Mouse (Mus musculus): Measurements from ENCODE around the gene Slc35e3. TPM values are rescaled to one million over a fixed set of nuclear protein-coding genes. Genes with fewer than 3 reads are reported as not detected.
A peak's percentile ranks its signal among the peaks of the same experiment; 100 is the strongest.

The Slc35e3 gene
- polyA plus RNA-seq, 1 experiment from 2014 or later, result 12.5 TPM

GRCm38 (mm10) chr10:117714928-117715500, 31.2 kb downstream of the Slc35e3 start:
- ATAC-seq (ENCODE audit: low FRiP score, low TSS enrichment), result no peak

DNA sequence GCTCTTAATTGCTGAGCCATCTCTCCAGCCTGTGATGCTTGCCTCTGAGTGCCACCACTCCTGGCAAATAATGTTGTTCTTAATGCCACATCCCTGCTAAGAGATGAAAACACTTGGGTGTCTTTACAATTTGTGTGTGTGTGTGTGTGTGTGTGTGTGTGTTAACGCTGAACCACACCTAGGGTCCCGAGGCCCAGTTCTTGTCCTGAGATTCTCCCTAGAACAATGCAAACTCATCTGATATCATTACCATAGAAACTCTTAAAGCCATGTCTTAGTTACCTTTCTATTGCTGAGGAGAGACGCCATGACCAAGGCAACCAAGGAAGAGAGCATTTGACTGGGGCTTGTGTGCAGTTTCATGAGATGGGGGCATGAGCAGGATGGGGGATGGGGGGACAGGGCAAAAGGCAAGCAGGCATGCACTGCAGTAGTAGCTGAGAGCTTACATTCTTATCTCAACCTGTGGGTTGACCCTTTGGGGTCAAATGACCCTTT, 32.1 kb downstream of the Slc35e3 start:
- Histone ChIP-seq H3K9ac (ENCODE audit: low read depth, low read length) (no peak overlapping the region), H3K36me3 (ENCODE audit: control insufficient read depth, insufficient read depth, low read length) (no peaks in the 10 kb centered on the region), H3K9me3 (ENCODE audit: control insufficient read depth, low read length) (no peaks in the 10 kb centered on the region), H3K27ac (ENCODE audit: low read depth, low read length) (no peak overlapping the region), H3K4me1 (ENCODE audit: control insufficient read depth, insufficient read depth, low read length) (peaks cover 13% of the 10 kb centered on the region; the same call in 1 of the 2 replicates), H3K27me3 (ENCODE audit: control insufficient read depth, insufficient read depth, low read length) (no peaks in the 10 kb centered on the region), H3K4me3 (ENCODE audit: low read length) (no peak overlapping the region), H3K4me2 (replicated peaks; ENCODE audit: low read depth, low read length) (no peak overlapping the region)
- 91% methylated on average over 3 of the region's 3 CpGs for WGBS
- no peak for ATAC-seq (ENCODE audit: low FRiP score, low TSS enrichment)

More at GRCm38 (mm10) chr10:117714928-117715500, 31.2 kb downstream of the Slc35e3 start:
- Histone ChIP-seq H3K4me3 (ENCODE audit: low read length) (no peak overlapping the region), H3K9me3 (ENCODE audit: control insufficient read depth, low read length) (no peaks in the 10 kb centered on the region), H3K27me3 (ENCODE audit: control insufficient read depth, insufficient read depth, low read length) (no peaks in the 10 kb centered on the region), H3K9ac (ENCODE audit: low read depth, low read length) (no peak overlapping the region), H3K36me3 (ENCODE audit: control insufficient read depth, insufficient read depth, low read length) (no peaks in the 10 kb centered on the region), H3K4me2 (replicated peaks; ENCODE audit: low read depth, low read length) (no peak overlapping the region), H3K27ac (ENCODE audit: low read depth, low read length) (no peak overlapping the region), H3K4me1 (ENCODE audit: control insufficient read depth, insufficient read depth, low read length) (peaks cover 10% of the 10 kb centered on the region; the same call in 1 of the 2 replicates)
- WGBS, result 75% methylated on average over 4 of the region's 4 CpGs

DNA sequence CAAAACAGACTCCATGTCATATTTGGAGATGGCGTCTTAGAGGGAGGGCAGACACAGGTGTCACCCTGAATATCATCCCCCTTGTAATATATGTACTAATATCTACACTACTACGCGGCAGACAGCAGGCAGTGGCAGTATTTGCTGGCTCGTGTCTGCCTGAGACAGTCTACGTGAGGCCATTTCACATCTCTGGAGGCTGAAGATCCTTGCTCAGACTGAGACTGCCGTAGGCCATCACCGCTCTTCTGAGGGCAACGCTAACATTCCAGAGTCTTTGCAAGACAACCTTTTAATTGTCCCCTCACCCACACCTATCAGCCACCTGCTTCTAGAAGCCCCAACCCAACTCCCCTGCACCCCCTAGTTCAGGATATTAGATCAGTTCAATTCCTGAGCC, 32.7 kb downstream of the Slc35e3 start:
- no peak for ATAC-seq (ENCODE audit: low FRiP score, low TSS enrichment)
- Histone ChIP-seq H3K4me2 (replicated peaks; ENCODE audit: low read depth, low read length) (no peak overlapping the region), H3K27ac (ENCODE audit: low read depth, low read length) (no peak overlapping the region), H3K9me3 (ENCODE audit: control insufficient read depth, low read length) (no peaks in the 10 kb centered on the region), H3K36me3 (ENCODE audit: control insufficient read depth, insufficient read depth, low read length) (peaks cover 4% of the 10 kb centered on the region; the same call in 1 of the 2 replicates), H3K4me1 (ENCODE audit: control insufficient read depth, insufficient read depth, low read length) (peaks cover 17% of the 10 kb centered on the region), H3K27me3 (ENCODE audit: control insufficient read depth, insufficient read depth, low read length) (no peaks in the 10 kb centered on the region), H3K4me3 (ENCODE audit: low read length) (no peak overlapping the region), H3K9ac (ENCODE audit: low read depth, low read length) (no peak overlapping the region)
- 90% methylated on average over 8 of the region's 8 CpGs for WGBS

DNA sequence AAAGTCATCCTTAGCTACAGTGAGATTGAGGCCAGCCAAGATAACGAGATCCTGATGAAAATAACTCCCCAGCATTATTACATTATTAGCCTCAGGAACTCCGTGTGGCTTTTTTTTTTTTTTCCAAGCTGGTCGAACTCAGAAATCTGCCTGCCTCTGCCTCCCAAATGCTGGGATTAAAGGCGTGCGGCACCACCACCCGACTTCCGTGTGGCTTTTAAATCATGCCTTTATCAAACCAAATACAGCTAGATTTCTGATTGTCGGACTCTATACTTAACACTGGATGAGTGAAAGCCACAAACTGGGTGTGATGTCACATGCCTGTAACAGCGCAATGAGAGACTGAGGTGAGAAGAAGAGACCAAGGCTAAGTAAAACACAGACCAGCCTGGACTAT, 33.3 kb downstream of the Slc35e3 start:
- Histone ChIP-seq H3K9me3 (ENCODE audit: control insufficient read depth, low read length) (no peaks in the 10 kb centered on the region), H3K9ac (ENCODE audit: low read depth, low read length) (no peak overlapping the region), H3K4me1 (ENCODE audit: control insufficient read depth, insufficient read depth, low read length) (peaks cover 13% of the 10 kb centered on the region), H3K36me3 (ENCODE audit: control insufficient read depth, insufficient read depth, low read length) (peaks cover 6% of the 10 kb centered on the region; the same call in 1 of the 2 replicates), H3K4me3 (ENCODE audit: low read length) (no peak overlapping the region), H3K4me2 (replicated peaks; ENCODE audit: low read depth, low read length) (no peak overlapping the region), H3K27ac (ENCODE audit: low read depth, low read length) (no peak overlapping the region), H3K27me3 (ENCODE audit: control insufficient read depth, insufficient read depth, low read length) (no peaks in the 10 kb centered on the region)
- no peak for ATAC-seq (ENCODE audit: low FRiP score, low TSS enrichment)
- 93% methylated on average over 9 of the region's 9 CpGs for WGBS

DNA sequence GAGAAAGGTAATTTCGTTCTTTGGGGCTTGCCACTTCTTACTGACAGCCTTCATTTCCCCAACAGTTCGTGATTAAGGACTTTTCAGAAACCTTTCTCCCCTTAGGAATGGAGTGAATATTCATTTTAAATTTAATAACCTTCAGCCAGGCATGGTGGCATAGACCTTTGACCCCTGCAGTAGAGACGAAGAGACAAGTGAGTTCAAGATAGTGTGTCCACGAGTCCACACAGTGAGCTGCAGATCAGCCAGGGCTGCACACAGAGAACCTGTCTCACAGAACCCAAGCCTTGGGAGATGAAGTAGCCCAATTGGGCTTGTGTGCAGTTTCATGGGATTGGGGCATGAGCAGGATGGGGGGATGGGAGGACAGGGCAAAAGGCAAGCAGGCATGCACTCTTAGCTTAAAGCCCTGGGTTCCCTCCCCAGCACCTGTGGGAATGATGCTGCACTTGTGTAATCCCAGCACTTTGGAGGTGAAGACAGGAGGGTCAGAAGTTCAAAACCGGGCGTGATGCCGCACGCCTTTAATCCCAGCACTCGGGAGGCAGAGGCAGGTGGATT, 33.9 kb downstream of the Slc35e3 start:
- WGBS, result 89% methylated on average over 9 of the region's 9 CpGs
- H3K27ac ChIP-seq (ENCODE audit: low read depth, low read length), result no peak overlapping the region

DNA sequence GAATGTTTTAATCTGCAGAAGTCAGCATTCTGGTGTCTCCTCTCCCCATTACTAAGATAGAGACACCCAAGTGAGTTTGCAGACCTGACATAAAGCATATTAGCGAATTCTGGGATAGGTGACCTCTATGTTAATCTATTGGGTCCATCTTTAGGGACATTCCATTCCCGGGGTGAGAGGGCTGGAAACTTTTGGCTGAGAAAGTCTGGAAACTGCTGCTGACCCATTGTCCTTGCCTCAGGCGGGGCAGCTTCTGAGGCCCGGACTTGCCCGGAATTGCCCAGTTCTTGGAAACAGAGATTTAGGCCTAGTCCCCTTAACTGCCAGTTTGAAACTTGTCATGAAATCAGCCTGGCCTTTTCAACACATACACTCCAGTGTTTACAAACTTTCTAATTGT, 34.8 kb downstream of the Slc35e3 start:
- H3K27ac ChIP-seq (ENCODE audit: low read depth, low read length), result no peak overlapping the region
- WGBS, result 80% methylated on average over 5 of the region's 5 CpGs
- no peak overlapping the region; the same call in 1 of the 2 replicates for H3K9ac ChIP-seq (ENCODE audit: low read depth, low read length)

More for the DNA sequence above, 33.9 kb downstream of the Slc35e3 start:
- Histone ChIP-seq H3K36me3 (ENCODE audit: control insufficient read depth, insufficient read depth, low read length) (peaks cover 12% of the 10 kb centered on the region; the same call in 1 of the 2 replicates), H3K4me1 (ENCODE audit: control insufficient read depth, insufficient read depth, low read length) (peaks cover 7% of the 10 kb centered on the region), H3K9ac (ENCODE audit: low read depth, low read length) (no peak overlapping the region), H3K27me3 (ENCODE audit: control insufficient read depth, insufficient read depth, low read length) (no peaks in the 10 kb centered on the region), H3K4me2 (replicated peaks; ENCODE audit: low read depth, low read length) (no peak overlapping the region), H3K4me3 (ENCODE audit: low read length) (no peak overlapping the region), H3K9me3 (ENCODE audit: control insufficient read depth, low read length) (no peaks in the 10 kb centered on the region)
- no peak for ATAC-seq (ENCODE audit: low FRiP score, low TSS enrichment)

GRCm38 (mm10) chr10:117710604-117711141, 35.5 kb downstream of the Slc35e3 start, which contains the start of gene Mdm2:
Gene Mdm2, minus strand, starts transcription at chr10:117710758.
- Histone ChIP-seq H3K9me3 (ENCODE audit: control insufficient read depth, low read length) (no peaks in the 10 kb centered on the region), H3K4me2 (replicated peaks; ENCODE audit: low read depth, low read length) (peak within 1 kb of the TSS; percentile 84), H3K4me1 (ENCODE audit: control insufficient read depth, insufficient read depth, low read length) (peaks cover 7% of the 10 kb centered on the region), H3K27me3 (ENCODE audit: control insufficient read depth, insufficient read depth, low read length) (no peaks in the 10 kb centered on the region), H3K36me3 (ENCODE audit: control insufficient read depth, insufficient read depth, low read length) (peaks cover 24% of the 10 kb centered on the region; the same call in 1 of the 2 replicates), H3K9ac (ENCODE audit: low read depth, low read length) (peak within 1 kb of the TSS; percentile 87), H3K27ac (ENCODE audit: low read depth, low read length) (peak within 1 kb of the TSS; percentile 85), H3K4me3 (ENCODE audit: low read length) (peak within 1 kb of the TSS; percentile 61)
- 1% methylated on average over 52 of the region's 52 CpGs for WGBS
- peak; percentile 93 for ATAC-seq (ENCODE audit: low FRiP score, low TSS enrichment)

More for the DNA sequence above, 34.8 kb downstream of the Slc35e3 start:
- Histone ChIP-seq H3K4me3 (ENCODE audit: low read length) (peak overlapping the region; percentile 61; the same call in 1 of the 2 replicates), H3K27me3 (ENCODE audit: control insufficient read depth, insufficient read depth, low read length) (no peaks in the 10 kb centered on the region), H3K36me3 (ENCODE audit: control insufficient read depth, insufficient read depth, low read length) (peaks cover 20% of the 10 kb centered on the region; the same call in 1 of the 2 replicates), H3K4me2 (replicated peaks; ENCODE audit: low read depth, low read length) (peak overlapping the region; percentile 61), H3K9me3 (ENCODE audit: control insufficient read depth, low read length) (no peaks in the 10 kb centered on the region), H3K4me1 (ENCODE audit: control insufficient read depth, insufficient read depth, low read length) (peaks cover 7% of the 10 kb centered on the region)
- no peak for ATAC-seq (ENCODE audit: low FRiP score, low TSS enrichment)

GRCm38 (mm10) chr10:117709930-117710603, 36.1 kb downstream of the Slc35e3 start:
- peak overlapping the region; percentile 84 for H3K4me2 ChIP-seq (replicated peaks; ENCODE audit: low read depth, low read length)
- H3K9me3 ChIP-seq (ENCODE audit: control insufficient read depth, low read length), result no peaks in the 10 kb centered on the region
- H3K36me3 ChIP-seq (ENCODE audit: control insufficient read depth, insufficient read depth, low read length), result peaks cover 30% of the 10 kb centered on the region
- H3K4me1 ChIP-seq (ENCODE audit: control insufficient read depth, insufficient read depth, low read length), result peaks cover 7% of the 10 kb centered on the region
- H3K9ac ChIP-seq (ENCODE audit: low read depth, low read length), result peak overlapping the region; percentile 87
- ATAC-seq (ENCODE audit: low FRiP score, low TSS enrichment), result peak; percentile 87
- peak overlapping the region; percentile 85 for H3K27ac ChIP-seq (ENCODE audit: low read depth, low read length)
- no peaks in the 10 kb centered on the region for H3K27me3 ChIP-seq (ENCODE audit: control insufficient read depth, insufficient read depth, low read length)
- WGBS, result 0% methylated on average over 45 of the region's 71 CpGs
- H3K4me3 ChIP-seq (ENCODE audit: low read length), result peak overlapping the region; percentile 61

All from kidney, embryonic 14.5 days (tissue).